Mouse (Mus musculus): ENCODE results near the gene Tspan14.

DNA sequence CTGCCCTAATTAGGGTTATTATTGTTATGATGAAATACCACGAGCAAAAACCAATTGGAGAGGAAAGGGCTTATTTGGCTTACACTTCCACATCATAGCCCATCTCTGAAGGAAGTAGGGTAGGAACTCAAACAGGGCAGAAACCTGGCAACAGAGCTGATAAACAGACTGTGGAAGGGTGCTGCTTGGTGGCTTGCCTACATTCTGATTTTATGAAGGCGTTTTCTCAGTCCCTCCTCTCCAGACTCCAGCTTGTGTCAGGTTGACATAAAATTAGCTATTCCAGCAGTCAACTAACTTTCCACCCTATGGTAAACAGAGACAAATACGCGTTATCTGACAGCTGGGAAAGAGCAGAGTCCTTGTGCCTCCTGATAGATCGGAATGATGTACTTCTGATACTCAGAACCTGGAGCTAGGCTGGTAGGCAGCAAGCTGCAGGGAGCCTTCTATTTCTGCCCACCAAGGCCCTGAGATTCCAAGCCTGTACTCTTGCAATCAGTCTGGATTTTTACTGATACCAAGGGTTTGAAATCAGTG lies 48.2 kb upstream of the Tspan14 start:
- TF ChIP-seq POLR2A (IDR thresholded peaks at IDR 0.05; ENCODE audit: insufficient read depth, low read length): no peak
- TF ChIP-seq EP300 (IDR thresholded peaks at IDR 0.05; ENCODE audit: insufficient read depth, low read depth, low read length): no peak
- no peak for TF ChIP-seq CTCF (IDR thresholded peaks at IDR 0.05; ENCODE audit: low read depth, low read length)

All from ES-Bruce4 (cell line).